Mouse (Mus musculus) CH12.LX (cell line): ENCODE measurements at regions not wholly inside any gene's neighbourhood (a gene's known extent, or its start where the extent isn't known, plus 50 kb on each side); places are given as distances from the start of the nearest gene placed in this dataset.

Experiments
- CTCF ChIP-seq, 2 experiments: IDR thresholded peaks in 1 of 2; conservative IDR thresholded peaks in 1 of 2; 2 replicates each; pipeline ENCODE4 v1.5.1; 2011 to 2012; ENCODE audit warnings: low read depth in 2 of 2, low read length in 2 of 2, improper control_type of control experiment in 1 of 2, inconsistent platforms in 1 of 2, mild to moderate bottlenecking in 1 of 2, moderate library complexity in 1 of 2
- EP300 ChIP-seq: IDR thresholded peaks from 2 replicates; pipeline ENCODE4 v1.6.1; 2011; ENCODE audit warnings: low read length, improper control_type of control experiment
- ETS1 ChIP-seq: conservative IDR thresholded peaks from 2 replicates; pipeline ENCODE4 v1.6.1; 2012; ENCODE audit warnings: low read depth, mild to moderate bottlenecking, inconsistent platforms, low read length, improper control_type of control experiment, moderate library complexity
- JUND ChIP-seq: conservative IDR thresholded peaks from 2 replicates; pipeline ENCODE4 v1.6.1; 2011; ENCODE audit warnings: low read depth, low read length, improper control_type of control experiment
- MAFK ChIP-seq: IDR thresholded peaks from 2 replicates; pipeline ENCODE4 v1.6.1; 2011; ENCODE audit warnings: low read length, improper control_type of control experiment; ENCODE audit not compliant: insufficient replicate concordance
- MAX ChIP-seq: IDR thresholded peaks from 2 replicates; pipeline ENCODE4 v1.6.1; 2011; ENCODE audit warnings: low read length, improper control_type of control experiment
- NRF1 ChIP-seq: IDR thresholded peaks from 2 replicates; pipeline ENCODE4 v1.6.1; 2014; ENCODE audit warnings: low read depth, mild to moderate bottlenecking, inconsistent platforms, low read length, improper control_type of control experiment, moderate library complexity
- POLR2A ChIP-seq: IDR thresholded peaks from 2 replicates; pipeline ENCODE4 v1.6.1; 2011; ENCODE audit warnings: low read depth, mild to moderate bottlenecking, improper control_type of control experiment, low read length
- USF2 ChIP-seq: conservative IDR thresholded peaks from 2 replicates; pipeline ENCODE4 v1.6.1; 2011; ENCODE audit warnings: low read depth, low read length, improper control_type of control experiment
- ZC3H11A ChIP-seq: IDR thresholded peaks from 2 replicates; pipeline ENCODE4 v1.6.1; 2012; ENCODE audit warnings: low read depth, mild to moderate bottlenecking, inconsistent platforms, low read length, improper control_type of control experiment

GRCm38 (mm10) chr3:143949026-143949637 lies 255.9 kb downstream of the Lmo4 start:
- TF ChIP-seq CTCF (conservative IDR thresholded peaks at IDR 0.05 in 1 of 2, IDR thresholded peaks at IDR 0.05 in 1 of 2; ENCODE audit: low read depth in 2 of 2, low read length in 2 of 2) = peak; percentile 8 to 92
- no peak for TF ChIP-seq POLR2A
- TF ChIP-seq ZC3H11A = no peak
- no peak for TF ChIP-seq EP300
- no peak for TF ChIP-seq MAX
- no peak for TF ChIP-seq MAFK
- TF ChIP-seq NRF1 = no peak
- no peak for TF ChIP-seq USF2
- no peak for TF ChIP-seq JUND
- 0 out of 2 replicates have a peak, but pooled peaks have one; percentile 16 for TF ChIP-seq ETS1
